Mouse (Mus musculus) heart, postnatal 14 days (tissue): ENCODE data around the gene Gm43191. TPM values are rescaled to one million over a fixed set of nuclear protein-coding genes. Genes with fewer than 3 reads are reported as not detected.
"Not testable (repeated sequence)": the region's sequence is repeated elsewhere in the genome, so short reads cannot be mapped to it uniquely, and the experiment has no call there.

ENCODE experiments used
- DNase-seq, 2 experiments: peaks; one replicate each; pipeline ENCODE4 v3.0.0; 2021 to 2022
- intact Hi-C: fragments of 180-260 bp; cut with DNase I; formaldehyde crosslinking; loops from one replicate; pipeline ENCODE4 v1.15.1; 2025
- total RNA-seq, 2 experiments: library from RNA; stranded (reverse); gene quantifications; 2 replicates each; pipeline ENCODE4 v1.2.3; 2021

Gene Gm43191
- total RNA-seq, 2 experiments from 2014 or later = 1.0 TPM; not detected in 1

GRCm38 (mm10) chr3:116664281-116664680 lies 16.8 kb downstream of the Gm43191 start:
- not testable (repeated sequence) for DNase-seq
- intact Hi-C loops = loop anchor here (5.0 to 10.0 kb wide), 2 partner anchors 48 to 159 kb away; partner anchors contain the start of genes Rtca and Slc35a3

DNA sequence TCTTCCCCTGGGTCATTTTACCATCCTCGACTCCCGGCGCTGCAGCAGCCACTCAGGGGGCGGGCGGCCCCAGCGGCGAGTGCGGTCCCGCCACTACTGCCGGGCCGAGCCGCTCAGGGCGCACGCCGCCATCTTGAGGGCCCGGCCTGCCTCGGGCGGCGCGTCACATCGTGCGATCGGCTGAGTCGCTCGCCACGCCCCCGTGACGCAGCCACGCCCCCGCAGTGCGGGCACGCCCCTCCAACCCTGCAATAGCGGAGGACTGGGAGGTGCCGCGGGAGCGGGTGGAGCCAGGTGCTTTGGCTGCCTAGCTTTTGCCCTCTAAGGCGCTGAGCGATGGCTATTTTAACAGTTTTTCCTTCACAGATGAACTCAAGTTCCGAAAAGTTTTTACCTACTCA lies 18.6 kb downstream of the Gm43191 start, which contains the start of gene Mfsd14a:
TSS of gene Mfsd14a (minus strand) at position 215 of the 401 bp plus-strand sequence.
- DNase-seq = peak; percentile 100
- intact Hi-C loops = loop anchor here (1.0 to 10.0 kb wide), 3 partner anchors 50 to 158 kb away; partner anchors contain the start of genes Rtca, Sass6 and Slc35a3

DNA sequence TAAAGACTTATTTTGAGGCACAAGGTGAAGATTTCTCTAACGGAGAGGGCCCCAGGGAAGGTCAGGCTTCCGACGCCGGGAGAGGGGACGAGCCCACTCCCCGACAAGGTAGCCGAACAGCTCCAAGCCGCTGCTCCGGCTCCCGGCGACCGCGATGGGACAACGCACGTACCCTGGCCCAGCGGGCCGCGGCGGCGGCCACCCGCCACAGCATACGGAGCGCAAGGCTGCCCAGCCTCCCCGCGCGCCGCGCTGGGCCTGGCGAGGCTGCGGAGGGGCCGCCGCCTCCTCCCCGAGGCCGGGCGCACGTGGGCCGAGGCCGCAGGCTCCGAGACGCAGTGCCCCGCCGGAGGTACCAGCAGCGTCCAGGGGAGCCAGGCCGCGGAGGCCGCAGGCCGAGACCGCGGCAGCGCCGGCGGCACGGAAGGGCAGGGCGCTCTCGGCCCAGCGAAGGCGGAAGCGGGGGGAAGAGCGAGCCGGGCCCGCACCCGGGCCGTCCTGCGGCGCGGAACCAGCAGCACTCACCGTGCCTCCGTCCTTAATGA lies 19.1 kb downstream of the Gm43191 start:
- DNase-seq = no peak
- intact Hi-C loops = loop anchor here (1.0 to 10.0 kb wide), 3 partner anchors 50 to 157 kb away; partner anchors contain the start of genes Rtca, Sass6 and Slc35a3

DNA sequence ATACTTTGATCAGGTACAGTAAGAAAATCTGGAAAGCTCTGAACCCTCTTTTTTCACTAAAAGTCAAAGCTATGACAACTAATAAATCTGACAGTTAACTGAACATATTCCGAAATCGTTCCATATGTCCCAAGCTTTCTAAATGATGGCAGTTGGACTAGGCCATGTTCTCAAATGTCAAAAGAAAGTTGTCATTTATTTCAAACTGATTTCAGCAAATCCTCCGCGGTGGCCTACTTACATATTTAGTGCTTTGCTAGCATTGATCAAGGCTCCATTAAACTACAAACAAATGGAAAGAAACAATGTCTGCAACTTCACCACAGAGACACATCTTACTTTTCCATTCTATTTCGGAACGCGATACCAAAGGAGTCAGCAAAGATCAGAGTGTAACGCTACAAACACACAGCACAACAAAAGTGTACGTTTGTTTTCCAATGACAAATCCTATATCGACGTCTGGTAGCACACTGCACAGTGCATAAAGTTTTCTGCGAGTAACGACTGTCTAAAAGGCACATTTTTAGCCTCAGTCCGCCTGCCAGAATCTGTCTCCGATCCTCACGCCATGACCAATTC lies 19.7 kb downstream of the Gm43191 start:
- intact Hi-C loops = loop anchor here (5.0 to 10.0 kb wide), 2 partner anchors 51 to 157 kb away; partner anchors contain the start of genes Rtca and Slc35a3
- no peak for DNase-seq

DNA sequence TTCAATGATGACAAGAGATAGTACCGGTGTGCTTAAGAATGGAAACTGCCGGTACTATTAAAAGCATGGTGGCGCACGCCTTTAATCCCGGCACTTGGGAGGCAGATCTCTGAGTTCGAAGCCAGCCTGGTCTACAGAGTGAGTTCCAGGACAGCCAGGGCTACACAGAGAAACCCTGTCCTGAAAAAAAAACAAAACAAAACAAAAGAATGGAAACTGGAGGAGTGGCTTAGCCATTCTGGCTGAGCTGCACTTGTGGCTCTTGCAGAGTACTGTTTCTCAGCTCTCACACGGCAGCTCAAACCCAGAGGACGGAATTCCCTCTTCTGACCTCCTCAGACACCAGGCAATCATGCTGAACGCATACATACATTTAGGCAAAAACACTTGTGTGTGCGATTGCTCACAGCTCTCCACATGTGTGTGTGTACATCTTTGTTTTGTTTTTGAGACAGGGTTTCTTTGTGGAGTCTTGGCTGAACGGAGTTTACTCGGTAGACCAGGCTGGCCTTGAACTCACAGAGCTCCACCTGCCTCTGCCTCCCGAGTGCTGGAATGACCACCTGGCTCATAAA lies 21.1 kb downstream of the Gm43191 start:
- DNase-seq = no peak
- intact Hi-C loops = loop anchor here (5.0 to 10.0 kb wide), 2 partner anchors 52 to 155 kb away; partner anchors contain the start of genes Rtca and Slc35a3

DNA sequence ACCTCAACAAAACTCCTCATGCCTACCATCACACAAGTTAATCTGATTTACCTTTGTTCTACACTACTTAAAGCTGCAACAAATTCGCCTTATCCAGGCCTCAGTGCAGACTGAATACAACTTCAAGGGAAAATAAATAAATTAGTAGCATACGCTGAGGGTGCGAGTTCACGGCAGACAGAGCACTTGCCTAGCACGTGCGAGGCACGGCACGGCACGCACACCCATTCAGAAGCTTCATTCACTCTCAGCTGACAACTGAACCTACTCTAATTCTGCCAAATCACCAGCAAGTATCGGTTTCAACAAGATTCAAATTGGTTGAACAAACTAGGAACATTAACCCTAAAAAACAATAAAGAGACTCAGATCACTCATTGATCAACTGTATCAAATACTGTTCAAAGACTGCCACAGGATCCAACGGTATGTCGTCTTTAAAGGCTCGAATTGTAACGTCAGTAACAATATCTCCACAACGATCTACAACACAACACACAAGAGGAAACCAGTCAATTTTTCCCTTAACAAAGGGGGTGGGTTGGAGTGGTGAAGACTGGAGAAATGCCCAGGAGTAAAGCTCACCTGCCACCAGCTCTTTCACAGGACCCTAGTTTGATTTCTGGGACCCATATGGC lies 22.0 kb downstream of the Gm43191 start:
- no peak for DNase-seq
- intact Hi-C loops = no loop called here

DNA sequence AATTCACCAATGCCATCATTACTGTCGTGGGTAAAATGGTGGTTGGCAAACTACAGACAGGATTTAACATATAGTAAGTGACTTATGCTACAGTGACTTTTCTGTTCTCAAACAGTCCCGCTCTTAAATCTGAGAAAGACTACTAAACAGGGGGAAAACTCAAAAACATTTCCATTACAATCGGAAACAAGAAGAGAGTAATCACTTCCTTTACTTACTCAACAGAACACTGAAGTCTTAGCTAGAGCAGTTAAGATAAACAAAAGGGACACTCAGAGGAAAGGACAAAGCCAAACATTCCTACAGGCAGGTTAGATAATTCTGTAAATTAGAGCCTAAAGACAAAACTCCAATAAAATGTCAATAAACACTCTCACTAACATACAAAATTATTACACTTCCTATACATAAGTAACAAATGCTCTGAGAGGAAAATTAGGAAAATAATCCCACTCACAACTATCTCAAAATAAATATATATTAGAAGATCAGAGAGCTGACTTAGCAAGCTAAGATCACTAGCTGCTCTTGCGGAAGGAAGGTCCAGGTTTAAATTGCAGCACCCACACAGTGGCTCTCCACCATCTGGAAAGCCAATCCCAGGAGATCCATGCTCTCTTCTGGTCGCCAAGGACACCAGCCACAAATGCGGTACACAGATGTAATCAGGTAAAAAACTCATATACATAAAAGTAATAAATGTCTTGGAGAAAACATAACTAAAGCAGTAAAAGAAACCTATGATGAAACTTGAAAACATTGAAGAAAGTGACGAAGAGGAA lies 24.7 kb downstream of the Gm43191 start:
- DNase-seq = no peak
- intact Hi-C loops = no loop called here

GRCm38 (mm10) chr3:116654051-116654450 lies 27.0 kb downstream of the Gm43191 start:
- DNase-seq, intact Hi-C loops: not testable (repeated sequence)

- no peak for DNase-seq
- intact Hi-C loops = no loop called here
Observed at GRCm38 (mm10) chr3:116653278-116653945, 27.6 kb downstream of the Gm43191 start.

GRCm38 (mm10) chr3:116652033-116652446 lies 29.0 kb downstream of the Gm43191 start:
- no peak for DNase-seq
- intact Hi-C loops = no loop called here

DNA sequence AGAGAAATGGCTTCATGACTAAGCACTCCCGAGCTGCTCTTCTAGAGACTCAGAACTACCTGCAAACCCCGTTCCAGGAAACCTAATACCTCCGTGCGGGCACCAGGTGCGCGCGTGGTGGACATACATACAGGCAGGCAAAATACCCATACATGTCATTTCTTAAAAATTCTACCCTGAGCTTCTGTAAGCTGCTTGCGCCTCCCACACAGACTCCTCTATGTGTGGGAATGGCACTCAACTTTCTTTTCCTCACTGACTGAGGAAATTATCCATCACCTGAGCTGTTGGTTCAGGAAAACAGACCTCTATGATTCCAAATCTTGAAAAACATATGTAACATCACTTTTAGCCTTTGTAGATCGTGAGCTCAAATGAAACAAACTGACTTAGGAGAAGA lies 30.4 kb downstream of the Gm43191 start:
- intact Hi-C loops = no loop called here
- no peak for DNase-seq

DNA sequence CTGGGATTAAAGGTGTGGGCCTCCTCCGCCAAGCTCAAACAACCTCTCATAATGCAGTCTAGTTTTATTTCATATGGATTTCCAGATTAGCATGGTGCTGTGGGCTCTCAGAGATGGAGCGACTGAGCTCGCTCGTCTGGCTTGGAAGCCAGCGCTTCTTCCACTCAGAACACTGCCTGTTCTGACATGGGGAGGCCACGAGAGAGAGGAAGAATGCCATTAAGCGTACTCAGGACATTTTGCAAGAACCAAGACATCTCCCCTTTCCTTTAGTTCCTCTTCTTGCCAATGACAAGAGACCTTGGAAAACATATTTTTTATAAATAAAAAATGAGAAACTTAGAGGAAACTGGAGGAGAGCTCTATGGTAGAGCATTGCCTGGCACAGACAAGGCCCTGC lies 32.3 kb downstream of the Gm43191 start:
- DNase-seq = no peak
- intact Hi-C loops = no loop called here

GRCm38 (mm10) chr3:116646387-116646786 lies 34.7 kb downstream of the Gm43191 start:
- intact Hi-C loops = no loop called here
- DNase-seq = no peak

DNA sequence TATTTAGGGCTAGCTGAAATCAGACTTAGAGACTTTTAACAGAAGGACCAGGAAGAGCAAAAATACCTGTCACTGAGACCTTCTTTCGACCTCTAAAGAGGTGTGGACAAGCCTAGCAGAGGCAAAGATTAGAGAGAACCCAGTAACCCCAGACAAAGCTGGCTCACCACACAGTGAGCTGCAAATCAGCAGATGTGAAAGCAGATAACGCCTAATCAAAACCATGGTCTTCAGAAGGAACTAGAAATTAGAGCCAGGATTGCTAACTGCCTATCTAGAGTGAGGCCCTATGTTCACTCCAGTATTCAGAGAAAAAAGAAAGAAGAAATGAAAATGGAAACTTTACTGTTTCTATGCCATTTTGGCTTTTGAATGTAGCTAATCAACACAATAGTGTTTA lies 38.7 kb downstream of the Gm43191 start:
- intact Hi-C loops = no loop called here
- DNase-seq = no peak

DNA sequence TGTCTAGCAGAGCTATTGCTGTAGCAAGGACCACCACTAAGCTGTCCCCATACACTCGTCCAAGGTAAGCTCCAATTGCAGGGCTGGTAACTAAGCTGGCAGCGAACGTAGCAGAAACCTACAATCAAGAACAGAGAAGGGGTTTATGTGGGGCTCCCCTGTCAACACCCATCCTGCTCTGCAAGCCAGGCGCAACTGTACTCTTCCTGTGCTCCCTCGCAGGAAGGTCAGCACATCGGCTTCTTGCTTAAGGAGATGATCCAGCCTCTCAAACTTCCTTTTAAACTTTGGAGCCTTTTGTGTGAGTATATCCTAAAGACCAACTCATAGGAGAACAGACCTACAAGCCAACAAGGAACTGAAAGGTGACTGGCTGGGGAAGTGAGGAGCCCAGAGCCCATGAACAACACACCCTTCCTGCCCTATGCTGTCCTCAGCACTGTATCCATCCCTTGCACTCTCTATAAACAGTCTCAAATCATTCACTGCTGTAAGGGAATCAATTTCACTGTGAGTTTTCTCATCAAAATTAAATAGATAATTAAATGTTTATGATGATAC lies 39.2 kb downstream of the Gm43191 start:
- intact Hi-C loops = no loop called here
- DNase-seq = no peak

GRCm38 (mm10) chr3:116640024-116640423 lies 41.0 kb downstream of the Gm43191 start:
- intact Hi-C loops = no loop called here
- no peak for DNase-seq

- DNase-seq = no peak
- intact Hi-C loops = no loop called here
Observed at GRCm38 (mm10) chr3:116638572-116638971, 42.5 kb downstream of the Gm43191 start.

DNA sequence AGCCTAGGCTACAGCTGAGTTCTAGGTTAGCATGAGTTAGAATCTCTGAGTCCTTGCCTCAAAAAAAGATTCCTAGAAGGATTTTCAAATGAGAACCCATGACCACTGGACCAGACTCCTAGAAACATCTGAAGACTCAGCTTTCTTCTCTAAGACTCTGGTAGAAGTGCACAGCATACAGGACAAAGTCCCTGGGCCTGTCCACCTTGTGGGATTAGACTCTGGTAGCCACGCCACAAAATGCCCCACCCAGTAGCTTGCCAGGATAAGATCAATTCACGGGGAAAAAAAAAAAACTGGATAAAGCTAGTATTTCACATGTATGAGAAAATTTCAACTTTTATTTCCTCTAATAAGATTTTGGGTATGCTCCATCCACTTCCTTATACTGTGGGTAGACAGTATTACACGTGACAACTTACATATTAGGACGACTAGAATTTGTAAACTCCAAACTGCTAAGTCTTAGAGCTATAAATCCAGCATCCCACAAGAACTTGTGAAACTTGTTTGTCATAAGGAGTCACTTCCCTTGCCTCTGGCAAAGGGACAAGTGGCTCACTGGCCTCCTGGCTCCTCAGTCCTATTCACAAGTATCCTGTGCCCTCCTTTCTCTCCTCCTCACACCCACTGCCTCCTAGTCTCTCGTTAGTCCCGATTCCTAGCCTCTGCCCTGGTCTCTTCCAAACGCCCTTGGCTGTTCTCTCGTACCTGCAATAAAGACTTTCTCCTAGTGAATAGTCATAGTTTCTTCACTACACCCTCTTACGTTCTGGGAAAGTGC lies 43.2 kb downstream of the Gm43191 start:
- intact Hi-C loops = no loop called here
- DNase-seq = no peak

- intact Hi-C loops = no loop called here
- DNase-seq = no peak
Observed at GRCm38 (mm10) chr3:116635799-116636198, 45.3 kb downstream of the Gm43191 start.
